Mouse (Mus musculus) cerebellum, adult 2 months (tissue): ENCODE measurements around the gene Zbtb46.

Source experiments
- CTCF ChIP-seq: fragments of 200-500 bp; IDR thresholded peaks from 2 replicates; pipeline ENCODE4 v1.5.1; 2011; ENCODE audit warnings: low read depth, mild to moderate bottlenecking, control low read depth, low read length, moderate library complexity, borderline replicate concordance; ENCODE audit not compliant: insufficient read depth
- POLR2A ChIP-seq: fragments of 200-500 bp; IDR thresholded peaks from 2 replicates; pipeline ENCODE4 v1.6.1; 2011; ENCODE audit warnings: low read length, control low read depth, borderline replicate concordance; ENCODE audit not compliant: insufficient read depth

DNA sequence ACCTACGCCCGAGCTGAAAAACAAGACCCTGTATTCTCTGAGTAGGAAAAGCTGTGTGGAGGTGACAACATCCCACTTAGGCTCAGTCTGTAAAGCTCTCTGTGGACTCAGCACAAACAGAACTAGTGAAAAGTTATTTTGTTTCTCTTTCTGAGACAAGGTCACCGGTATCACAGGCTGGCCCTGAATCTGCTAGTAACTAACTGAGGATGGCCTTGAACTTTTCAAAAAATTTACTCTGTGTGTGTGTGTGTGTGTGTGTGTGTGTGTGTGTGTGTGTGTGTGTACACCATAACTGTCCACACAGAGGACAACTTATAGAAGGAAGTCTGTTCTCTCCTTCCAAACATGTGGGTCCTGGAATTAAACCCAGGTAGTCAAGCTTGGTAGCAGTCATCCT is 65.1 kb downstream of the Zbtb46 start:
- no peak for TF ChIP-seq POLR2A
- TF ChIP-seq CTCF = no peak
